10 mouse cellular contexts compared by ENCODE assay signal in the genomic region with DNA sequence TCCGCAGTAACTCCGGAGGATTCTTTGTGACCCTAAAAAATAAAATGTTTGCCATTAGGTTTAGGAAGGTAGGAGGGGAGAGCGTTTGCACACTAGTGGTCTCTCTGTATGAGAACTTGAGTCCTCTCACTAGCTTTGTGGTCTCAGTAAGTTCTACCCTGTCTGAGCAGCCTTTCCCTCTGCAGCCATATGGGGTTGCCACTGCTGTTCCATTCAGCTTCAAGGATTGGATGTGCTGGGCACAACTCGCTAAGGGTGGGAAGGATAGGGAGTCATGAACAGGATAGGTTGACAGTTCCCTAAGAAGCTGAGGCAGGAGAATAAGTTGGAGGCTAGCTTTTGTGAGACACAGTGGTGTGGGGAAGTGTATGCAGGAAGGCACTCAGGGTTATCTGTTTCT. TPM values are rescaled to one million over a fixed set of nuclear protein-coding genes. Genes with fewer than 3 reads are reported as not detected.
DNase-seq lines count a peak whose midpoint lies in the region; ATAC-seq and TF ChIP-seq lines count a peak whose summit lies in the region.
"Had no signal": no experiment of that assay in that cellular context is flagged by ENCODE, and none has a peak within 500 bp of the region (broad histone marks: within the 10 kb centered on the region; RNA-seq: fewer than 3 reads in every experiment).

No protein-coding gene starts in this region.

- peaks cover 5% of the 10 kb centered on the region; the same call in 1 of the 2 replicates for H3K9me3 ChIP-seq in kidney, embryonic 15.5 days (replicated peaks)
- peaks cover 5% of the 10 kb centered on the region; the same call in 1 of the 2 replicates for H3K9me3 ChIP-seq in embryonic facial prominence, embryonic 14.5 days (ENCODE audit: control insufficient read depth, low read length)
- 0 out of 2 replicates have a peak, but pooled peaks cover 5% of the 10 kb centered on the region for H3K9me3 ChIP-seq in intestine, postnatal 0 days (ENCODE audit: control insufficient read depth)
- H3K9me3 ChIP-seq in neural tube, embryonic 14.5 days (ENCODE audit: control insufficient read depth, low read length), result no peaks in the 10 kb centered on the region

- 2% methylated on average over 4 of the region's 4 CpGs for WGBS in kidney, embryonic 15.5 days
- WGBS in embryonic facial prominence, embryonic 14.5 days, result 2% methylated on average over 4 of the region's 4 CpGs
- WGBS in intestine, postnatal 0 days, result 4% methylated on average over 4 of the region's 4 CpGs
- 1% methylated on average over 4 of the region's 4 CpGs for WGBS in neural tube, embryonic 14.5 days

- H3K4me1 ChIP-seq in kidney, embryonic 15.5 days, result peaks cover 36% of the 10 kb centered on the region
- H3K4me1 ChIP-seq in embryonic facial prominence, embryonic 14.5 days (ENCODE audit: control insufficient read depth, insufficient read depth, low read length), result peaks cover 9% of the 10 kb centered on the region
- H3K4me1 ChIP-seq in intestine, postnatal 0 days (replicated peaks; ENCODE audit: control insufficient read depth, insufficient read depth, low read length), result no peaks in the 10 kb centered on the region
- H3K4me1 ChIP-seq in neural tube, embryonic 14.5 days (ENCODE audit: control insufficient read depth, insufficient read depth, low read length), result peaks cover 25% of the 10 kb centered on the region

- ATAC-seq in kidney, embryonic 15.5 days (replicated peaks; ENCODE audit: low FRiP score), result no peak
- no peak for ATAC-seq in embryonic facial prominence, embryonic 14.5 days (ENCODE audit: low read depth)
- ATAC-seq in intestine, postnatal 0 days, result no peak
- ATAC-seq in neural tube, embryonic 14.5 days (ENCODE audit: low read depth), result 0 out of 2 replicates have a peak, but pooled peaks have one; percentile 9

- peak overlapping the region; percentile 99 for H3K4me2 ChIP-seq in kidney, embryonic 15.5 days
- H3K4me2 ChIP-seq in embryonic facial prominence, embryonic 14.5 days (ENCODE audit: low read depth, low read length), result peak overlapping the region; percentile 88
- H3K4me2 ChIP-seq in intestine, postnatal 0 days (replicated peaks; ENCODE audit: low read depth), result peak overlapping the region; percentile 79; the same call in 1 of the 2 replicates
- peak overlapping the region; percentile 92 for H3K4me2 ChIP-seq in neural tube, embryonic 14.5 days (ENCODE audit: low read depth, low read length)

- peaks cover 95% of the 10 kb centered on the region for H3K27me3 ChIP-seq in kidney, embryonic 15.5 days
- peaks cover 89% of the 10 kb centered on the region for H3K27me3 ChIP-seq in embryonic facial prominence, embryonic 14.5 days (replicated peaks; ENCODE audit: control insufficient read depth, insufficient read depth, low read length)
- H3K27me3 ChIP-seq in intestine, postnatal 0 days (replicated peaks; ENCODE audit: control insufficient read depth, insufficient read depth, low read length), result peaks cover 84% of the 10 kb centered on the region
- no peaks in the 10 kb centered on the region for H3K27me3 ChIP-seq in neural tube, embryonic 14.5 days (ENCODE audit: control insufficient read depth, insufficient read depth, low read length)
- H3K27me3 ChIP-seq: CH12.LX had no signal

- H3K27ac ChIP-seq in kidney, embryonic 15.5 days, result no peak overlapping the region
- H3K27ac ChIP-seq in embryonic facial prominence, embryonic 14.5 days (replicated peaks; ENCODE audit: low read depth, low read length), result no peak overlapping the region
- no peak overlapping the region for H3K27ac ChIP-seq in intestine, postnatal 0 days (ENCODE audit: low read depth, low read length)
- no peak overlapping the region; the same call in 1 of the 2 replicates for H3K27ac ChIP-seq in neural tube, embryonic 14.5 days (ENCODE audit: low read depth, low read length)

- H3K36me3 ChIP-seq in kidney, embryonic 15.5 days, result no peaks in the 10 kb centered on the region
- H3K36me3 ChIP-seq in embryonic facial prominence, embryonic 14.5 days (ENCODE audit: control insufficient read depth, insufficient read depth, low read length), result no peaks in the 10 kb centered on the region
- no peaks in the 10 kb centered on the region for H3K36me3 ChIP-seq in intestine, postnatal 0 days (ENCODE audit: control insufficient read depth, insufficient read depth)
- H3K36me3 ChIP-seq in neural tube, embryonic 14.5 days (ENCODE audit: control insufficient read depth, insufficient read depth, low read length), result no peaks in the 10 kb centered on the region

- TF ChIP-seq CTCF in intestine, postnatal 0 days (IDR thresholded peaks at IDR 0.05; ENCODE audit: low read depth), result no peak

- no peak overlapping the region for H3K9ac ChIP-seq in kidney, embryonic 15.5 days
- H3K9ac ChIP-seq in embryonic facial prominence, embryonic 14.5 days (ENCODE audit: low read depth, low read length), result no peak overlapping the region
- H3K9ac ChIP-seq in intestine, postnatal 0 days (ENCODE audit: low read depth, low read length), result no peak overlapping the region
- H3K9ac ChIP-seq in neural tube, embryonic 14.5 days (replicated peaks; ENCODE audit: low read depth, low read length), result peak overlapping the region; percentile 76; the same call in 1 of the 2 replicates

- peak overlapping the region; percentile 61 for H3K4me3 ChIP-seq in kidney, embryonic 15.5 days (replicated peaks)
- peak overlapping the region; percentile 63 for H3K4me3 ChIP-seq in embryonic facial prominence, embryonic 14.5 days (ENCODE audit: low read depth, low read length)
- H3K4me3 ChIP-seq in intestine, postnatal 0 days (ENCODE audit: low read depth, low read length), result no peak overlapping the region
- peak overlapping the region; percentile 79 for H3K4me3 ChIP-seq in neural tube, embryonic 14.5 days (ENCODE audit: low read depth, low read length)
- H3K4me3 ChIP-seq: myocyte had no signal

- no peak for DNase-seq in kidney, adult 8-10 months
- no peak for DNase-seq in embryonic facial prominence, embryonic 14.5 days (ENCODE audit: low spot score)
- DNase-seq in cerebellum, adult 9-11 months, result no peak
- DNase-seq in thymus, postnatal 0 days (ENCODE audit: low spot score), result no peak
- no peak for DNase-seq in right cerebral cortex, postnatal 36 days (ENCODE audit: low spot score in 2 of 2)

RNA-seq across cellular contexts. Expression of a gene that starts 0.7 kb away (rescaled TPM):
- polyA plus RNA-seq in kidney, embryonic 15.5 days (2015; fragmentation: Nextera tagmentation; extraction: Ambion mirVana), result 1.1 and 1.4 TPM in 2 replicates
- 2.4 and 2.9 TPM in 2 replicates for polyA plus RNA-seq in embryonic facial prominence, embryonic 14.5 days (2014; fragmentation: Nextera tagmentation; extraction: Ambion mirVana)
- polyA plus RNA-seq in intestine, postnatal 0 days (2015; fragmentation: Nextera tagmentation; extraction: Ambion mirVana), result 3.1 and 3.6 TPM in 2 replicates
- polyA plus RNA-seq in neural tube, embryonic 14.5 days (2014; fragmentation: Nextera tagmentation; extraction: Ambion mirVana), result 8.7 and 8.8 TPM in 2 replicates
- 1.6 and 2.3 TPM in 2 replicates for polyA plus RNA-seq in thymus, postnatal 0 days (2015; fragmentation: Nextera tagmentation; extraction: Ambion mirVana)
- polyA plus RNA-seq: myocyte had no signal

RNA-seq across cellular contexts. Expression of a gene that starts 27.4 kb away (rescaled TPM):
- 3.1 and 3.3 TPM in 2 replicates for polyA plus RNA-seq in kidney, embryonic 15.5 days (2015; fragmentation: Nextera tagmentation; extraction: Ambion mirVana)
- not detected in 2 replicates for polyA plus RNA-seq in embryonic facial prominence, embryonic 14.5 days (2014; fragmentation: Nextera tagmentation; extraction: Ambion mirVana)
- polyA plus RNA-seq in intestine, postnatal 0 days (2015; fragmentation: Nextera tagmentation; extraction: Ambion mirVana), result 0.26 TPM in 1 of 2 replicates, not detected in the other
- not detected in 2 replicates for polyA plus RNA-seq in neural tube, embryonic 14.5 days (2014; fragmentation: Nextera tagmentation; extraction: Ambion mirVana)
- 0.31 and 0.88 TPM in 2 replicates for polyA plus RNA-seq in thymus, postnatal 0 days (2015; fragmentation: Nextera tagmentation; extraction: Ambion mirVana)
- polyA plus RNA-seq: myocyte had no signal
